Mouse (Mus musculus) heart, postnatal 4 days (tissue): Measurements from ENCODE around the gene Srd5a1. TPM values are rescaled to one million over a fixed set of nuclear protein-coding genes. Genes with fewer than 3 reads are reported as not detected.
"Not testable (repeated sequence)": the region's sequence is repeated elsewhere in the genome, so short reads cannot be mapped to it uniquely, and the experiment has no call there.

Experiments
- DNase-seq: peaks from one replicate; pipeline ENCODE4 v3.0.0; 2021
- total RNA-seq, 2 experiments: library from RNA; stranded (reverse); gene quantifications; 2 replicates each; pipeline ENCODE4 v1.2.3; 2021

Gene Srd5a1
- 1 to 10 TPM; 2.4 to 2.7 TPM for total RNA-seq

DNA sequence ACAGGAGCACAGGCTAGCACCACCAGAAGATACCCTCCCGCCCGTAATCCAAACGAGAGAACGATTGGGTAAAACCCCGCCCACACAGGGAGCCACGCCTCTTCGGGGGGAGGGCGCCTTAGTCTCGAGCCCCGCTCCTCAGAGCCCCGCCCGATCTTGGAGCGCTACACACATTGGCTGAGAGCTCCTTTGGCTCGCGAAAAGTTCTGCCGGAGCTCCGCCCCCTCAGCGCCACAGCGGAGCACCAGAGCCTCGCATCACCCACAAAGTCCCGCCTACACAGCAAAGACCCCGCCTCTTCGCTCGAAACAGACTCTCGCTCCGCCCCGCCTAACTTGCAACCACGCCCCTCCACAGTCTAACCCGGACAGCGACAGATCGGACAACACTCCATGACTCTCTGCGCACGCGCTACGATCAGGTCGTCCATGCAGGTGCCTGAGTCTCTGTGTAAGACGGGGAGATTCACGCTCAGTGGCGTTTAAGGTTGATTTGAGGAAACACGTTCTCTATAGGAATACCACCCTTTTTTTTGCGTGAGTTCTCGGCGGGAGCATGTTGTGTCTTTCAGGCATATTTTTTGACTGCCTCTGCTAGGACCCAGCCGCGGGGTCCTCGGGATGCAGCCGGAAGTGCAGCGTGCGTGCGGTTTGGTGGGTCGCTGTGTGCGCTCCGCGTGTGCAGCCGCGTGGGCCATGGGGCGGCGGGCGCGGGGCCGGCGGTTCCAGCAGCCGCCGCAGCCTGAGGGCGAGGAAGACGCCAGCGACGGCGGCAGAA lies at the start of gene Srd5a1:
Gene Srd5a1 (minus strand): TSS at position 45 of the 777 bp plus-strand sequence.
- DNase-seq = peak; percentile 99

DNA sequence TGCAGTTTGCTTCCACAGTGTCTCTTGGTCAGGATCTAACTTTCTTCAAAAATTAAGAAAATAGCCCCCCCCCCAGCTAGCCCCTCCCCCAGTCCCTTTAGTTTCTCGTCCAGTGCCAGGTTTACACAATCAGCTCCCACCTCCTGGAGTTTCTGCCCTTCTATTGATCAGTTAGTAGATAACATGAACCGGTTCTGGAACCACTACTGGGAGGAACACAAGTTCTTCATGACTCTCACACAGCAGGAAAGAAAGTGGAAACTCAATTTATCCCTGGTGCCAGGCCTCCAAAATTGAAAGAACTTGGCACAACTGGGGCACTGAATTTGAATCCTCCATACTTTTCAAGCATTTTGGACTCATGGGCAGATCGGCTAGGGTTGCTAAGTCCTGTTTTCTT lies 43.3 kb upstream of the Srd5a1 start:
- DNase-seq = no peak

DNA sequence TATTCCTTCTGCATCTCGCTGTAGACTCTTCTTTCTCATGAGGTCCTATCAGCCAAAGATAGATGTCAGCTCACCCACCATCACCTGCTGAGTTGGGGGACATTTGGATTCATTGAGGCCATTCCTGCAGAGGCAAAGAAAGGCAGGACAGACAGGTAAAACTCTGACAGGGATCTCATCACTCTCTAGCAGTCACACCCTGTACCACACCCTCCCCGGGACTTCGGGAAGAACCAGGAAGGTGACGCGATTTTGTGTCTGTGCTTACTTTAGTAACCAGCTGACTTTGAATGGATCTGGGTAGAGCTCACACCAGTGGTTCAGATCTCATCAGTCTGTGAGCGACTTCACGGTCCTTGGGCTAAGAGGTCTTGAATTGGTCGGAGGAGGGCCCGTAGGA lies 35.2 kb upstream of the Srd5a1 start:
- DNase-seq = no peak

DNA sequence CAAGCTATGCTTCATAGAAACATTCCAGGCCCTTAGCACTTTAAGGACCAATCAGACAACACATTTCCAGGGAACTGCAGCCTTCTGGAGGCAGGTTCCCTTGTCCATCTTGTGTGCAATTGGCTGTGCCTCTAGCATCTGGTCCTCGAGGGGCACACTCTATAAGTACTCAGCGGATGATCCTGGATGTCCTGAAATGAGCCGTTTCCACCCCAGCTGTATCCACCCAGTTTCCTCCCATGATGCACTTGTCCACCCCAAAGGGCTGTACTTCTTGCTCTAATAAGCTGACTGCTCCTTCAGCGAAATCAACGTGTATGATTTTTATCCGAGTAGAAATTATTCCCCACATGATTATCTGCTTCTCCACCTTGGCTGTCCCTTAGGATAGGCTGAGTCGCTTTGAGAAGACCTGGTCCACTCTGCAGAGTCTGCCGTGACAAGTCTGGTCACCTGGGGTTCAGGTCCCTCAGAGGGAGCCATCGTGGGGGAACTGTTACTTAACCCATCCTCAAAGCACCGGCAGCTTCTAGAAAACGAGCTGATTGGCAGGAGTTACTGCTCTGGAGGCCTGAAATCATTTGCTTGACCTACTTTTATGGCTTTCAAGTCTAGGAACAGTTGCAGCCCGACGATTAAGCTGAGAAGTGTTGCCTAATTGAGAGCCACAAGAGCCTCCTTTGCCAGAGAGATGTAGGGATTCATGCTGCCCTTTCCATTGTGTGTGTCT lies 34.6 kb upstream of the Srd5a1 start:
- DNase-seq = no peak

DNA sequence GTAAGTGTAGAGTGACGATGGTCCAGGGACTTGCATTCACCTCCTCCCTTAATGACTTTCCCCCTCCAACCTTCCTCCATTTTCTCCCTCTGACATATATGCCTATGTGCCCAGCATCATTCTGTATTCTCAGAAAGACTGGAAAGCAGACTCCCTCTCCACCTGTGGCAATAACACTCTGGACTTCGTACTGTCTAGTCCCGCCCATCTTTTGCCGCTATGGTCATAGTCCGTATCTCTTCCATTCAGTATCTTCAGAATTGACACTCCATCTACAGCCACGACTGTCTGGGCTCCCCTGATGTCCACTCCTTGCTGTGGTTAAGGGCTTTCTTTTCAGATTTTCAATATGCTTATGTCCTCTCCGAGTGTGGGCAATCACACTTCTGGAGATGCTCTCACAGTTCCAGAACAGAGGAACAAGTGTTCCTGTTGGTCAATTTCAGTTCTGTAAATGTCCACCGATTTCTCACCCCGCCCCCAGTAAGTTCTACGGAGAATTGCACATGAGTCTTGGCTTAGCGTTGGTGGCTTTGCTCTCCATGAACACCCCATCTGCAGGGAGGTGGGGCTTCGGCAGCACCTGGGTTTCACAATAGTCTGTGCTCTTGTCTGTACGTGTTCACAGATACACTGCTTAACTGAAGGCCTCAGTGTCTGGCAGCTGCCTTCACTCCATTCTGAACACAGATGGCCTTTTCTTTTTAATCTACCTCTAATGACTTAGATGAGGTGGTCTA lies 33.4 kb upstream of the Srd5a1 start:
- no peak for DNase-seq

DNA sequence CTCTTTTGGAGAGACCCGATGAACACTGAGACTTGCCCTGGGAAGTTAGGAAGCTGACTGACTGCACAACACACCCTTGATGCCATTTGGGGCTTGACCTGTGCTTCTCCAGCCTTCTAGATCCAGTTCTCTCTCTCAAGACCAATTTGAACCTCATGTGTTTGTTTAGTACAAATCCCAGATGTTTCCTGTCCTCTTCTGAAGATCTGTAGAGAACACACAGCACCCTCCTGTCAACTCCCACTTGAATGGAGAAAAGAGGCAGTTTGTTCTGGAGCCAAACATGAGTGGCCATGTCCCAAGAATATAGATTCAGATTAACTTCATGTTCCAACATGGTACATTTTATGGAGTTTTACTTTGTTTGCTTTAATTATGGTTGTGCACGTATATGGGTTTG lies 32.7 kb upstream of the Srd5a1 start:
- no peak for DNase-seq

DNA sequence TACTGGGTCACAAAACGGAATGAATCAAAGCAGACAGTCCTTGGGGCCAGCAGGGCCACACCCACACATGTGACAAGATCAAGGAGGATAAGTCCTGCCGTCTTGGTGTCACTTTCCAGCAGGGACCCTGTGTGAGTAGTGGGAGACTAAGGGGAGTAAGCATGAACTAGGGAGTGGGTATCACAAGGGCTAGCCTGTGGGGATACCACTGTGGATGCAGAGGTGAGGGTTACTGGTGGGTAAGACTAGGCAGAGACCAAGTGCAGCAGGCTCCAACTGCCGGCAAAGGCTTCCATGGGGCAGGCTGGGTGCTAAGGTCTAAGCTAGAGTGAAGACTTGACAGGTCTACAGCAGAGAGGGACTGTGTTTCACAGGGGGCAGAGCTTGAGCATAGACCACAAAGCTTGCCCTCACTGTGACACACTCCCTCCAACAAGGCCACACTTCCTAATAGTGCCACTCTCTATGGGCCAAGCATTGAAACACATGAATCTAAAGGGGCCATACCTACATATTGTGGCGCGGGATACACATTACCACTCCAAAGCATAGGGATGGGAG lies 31.5 kb upstream of the Srd5a1 start:
- DNase-seq = no peak

DNA sequence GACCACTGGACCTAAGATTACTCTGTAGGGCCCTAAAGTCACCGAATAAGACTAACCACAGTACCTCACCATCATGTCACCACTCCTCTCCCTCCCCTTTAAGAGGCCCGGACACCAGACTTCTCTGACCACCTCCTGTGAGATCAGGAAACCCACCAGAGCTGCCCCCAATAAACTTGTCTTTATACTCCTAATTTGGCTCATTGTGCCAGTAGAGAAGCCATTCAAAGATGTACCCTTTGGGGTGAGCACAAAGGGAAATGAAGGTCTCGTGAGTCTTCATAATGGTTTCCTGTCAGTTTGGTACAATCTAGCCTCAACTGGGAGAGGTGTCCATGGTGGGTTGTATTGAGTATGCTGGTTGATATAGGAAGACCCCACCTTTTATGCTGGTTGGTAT lies 29.8 kb upstream of the Srd5a1 start:
- DNase-seq = no peak

DNA sequence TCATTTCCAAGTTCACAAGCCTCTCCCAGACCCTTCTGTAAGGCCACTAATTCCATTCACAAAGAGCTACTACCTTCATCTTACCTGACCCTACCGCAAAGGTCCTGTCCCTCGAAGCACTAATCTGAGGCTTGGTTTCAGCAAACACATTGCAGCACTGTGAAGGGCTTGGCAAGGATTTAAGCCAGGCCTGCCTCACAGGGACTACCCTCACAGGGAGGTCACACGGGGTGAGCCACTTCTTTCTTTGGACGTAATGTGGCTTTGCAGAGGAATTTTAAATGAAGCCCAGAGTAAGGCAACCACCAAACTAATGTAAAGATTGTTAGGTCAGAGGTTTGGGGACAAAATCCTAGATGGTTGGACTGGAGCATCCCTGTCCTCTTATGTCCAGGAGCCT lies 29.3 kb upstream of the Srd5a1 start:
- peak; percentile 10 for DNase-seq

DNA sequence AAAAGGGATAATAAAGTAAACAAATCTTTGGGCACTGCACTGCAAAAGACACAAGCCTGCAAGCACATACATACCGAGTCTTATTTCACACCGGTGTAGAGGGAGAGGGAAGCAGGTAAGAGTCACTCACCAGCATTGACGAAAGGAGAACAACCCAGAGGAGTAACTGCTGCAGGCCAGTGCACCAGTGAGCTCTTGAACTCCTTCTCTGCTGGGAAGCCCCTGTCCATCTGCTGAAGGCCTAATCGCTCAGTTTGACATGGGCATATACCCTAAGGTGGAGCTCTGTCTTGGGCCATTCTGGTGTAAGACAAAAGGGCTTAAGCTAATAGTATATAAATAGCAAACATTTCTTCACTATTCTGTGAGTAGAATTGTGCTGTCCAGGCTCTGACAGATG lies 28.9 kb upstream of the Srd5a1 start:
- no peak for DNase-seq

DNA sequence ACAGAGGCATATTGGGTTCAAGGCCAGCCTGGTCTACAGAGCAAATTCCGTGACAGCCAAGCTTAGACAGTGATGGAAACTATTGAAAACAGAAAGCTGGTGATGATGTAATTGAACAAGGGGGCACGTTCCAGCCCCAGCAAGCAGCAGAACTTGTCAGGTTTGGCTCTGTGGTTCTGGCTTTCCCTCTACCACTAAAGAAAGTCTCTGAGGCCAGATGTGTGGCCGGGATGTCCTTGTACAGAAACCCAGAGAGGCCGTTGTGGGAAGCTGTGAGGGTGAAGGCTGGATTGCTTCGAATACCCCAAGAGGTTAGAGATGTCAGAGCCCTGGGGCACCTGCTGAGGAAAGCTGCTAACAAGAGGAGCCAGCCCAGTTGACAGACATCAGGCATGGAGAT lies 28.0 kb upstream of the Srd5a1 start:
- no peak for DNase-seq

DNA sequence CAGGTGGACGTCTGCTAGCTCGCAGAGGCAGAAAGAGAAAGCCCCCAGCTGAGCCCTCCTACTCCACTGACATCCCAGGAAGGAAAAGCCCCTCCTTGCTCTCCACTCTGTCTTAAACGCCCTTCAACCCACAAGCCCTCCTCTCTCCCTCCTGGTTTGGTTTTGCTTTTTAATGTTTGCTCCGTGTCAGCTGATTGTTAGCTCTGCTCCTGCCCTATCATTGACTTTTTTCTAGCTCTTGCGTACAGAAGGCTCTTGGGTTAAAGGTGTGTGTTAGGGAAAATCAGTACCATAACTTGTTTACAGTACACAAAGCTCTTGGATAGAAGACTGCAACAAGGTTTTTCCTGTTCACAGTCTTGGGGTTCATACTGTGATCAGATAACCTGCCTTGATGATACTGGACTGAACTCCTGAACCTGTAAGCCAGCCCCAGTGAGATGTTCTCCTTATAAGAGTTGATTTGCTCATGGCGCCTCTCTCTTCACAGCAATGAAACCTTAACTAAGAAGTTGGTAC lies 26.9 kb upstream of the Srd5a1 start:
- no peak for DNase-seq

DNA sequence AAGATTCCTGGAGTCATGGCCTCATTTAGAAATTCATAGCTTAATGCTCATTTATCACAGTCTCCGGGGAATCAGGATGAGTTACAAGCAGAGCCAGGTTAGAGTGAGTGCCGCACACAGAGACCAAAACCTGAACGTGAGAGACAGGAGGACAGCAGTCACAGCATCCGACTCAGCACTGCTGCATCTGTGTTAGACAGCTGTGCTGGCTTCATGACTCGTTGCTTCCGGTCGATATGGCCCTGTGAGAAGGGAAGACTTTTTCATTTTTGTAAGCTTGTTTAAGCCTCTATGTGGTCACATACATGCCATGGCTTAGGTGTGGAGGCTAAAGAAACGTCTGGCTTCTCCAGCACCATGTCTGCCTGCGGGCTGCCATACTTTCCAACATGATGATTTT lies 26.4 kb upstream of the Srd5a1 start:
- DNase-seq = no peak

DNA sequence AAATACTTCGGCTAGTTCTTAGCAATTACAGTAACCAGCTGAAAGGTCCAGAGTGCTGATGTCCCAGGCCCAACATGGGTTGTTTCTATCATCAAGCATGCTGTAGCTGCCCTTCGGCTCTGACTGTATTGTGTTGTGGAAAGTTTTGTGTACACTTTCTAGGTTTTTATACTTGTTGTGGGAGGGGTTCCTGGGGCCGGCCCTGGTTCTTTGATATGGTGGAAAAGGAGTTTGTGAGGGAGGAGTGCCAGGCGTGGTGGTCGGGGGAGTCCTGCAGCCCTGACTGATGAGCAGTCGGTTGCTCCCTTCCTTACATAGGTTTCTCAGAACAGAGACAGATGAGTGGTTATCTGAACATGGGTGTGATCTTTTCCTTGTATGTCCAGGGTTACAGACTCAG lies 25.6 kb upstream of the Srd5a1 start:
- DNase-seq = no peak

DNA sequence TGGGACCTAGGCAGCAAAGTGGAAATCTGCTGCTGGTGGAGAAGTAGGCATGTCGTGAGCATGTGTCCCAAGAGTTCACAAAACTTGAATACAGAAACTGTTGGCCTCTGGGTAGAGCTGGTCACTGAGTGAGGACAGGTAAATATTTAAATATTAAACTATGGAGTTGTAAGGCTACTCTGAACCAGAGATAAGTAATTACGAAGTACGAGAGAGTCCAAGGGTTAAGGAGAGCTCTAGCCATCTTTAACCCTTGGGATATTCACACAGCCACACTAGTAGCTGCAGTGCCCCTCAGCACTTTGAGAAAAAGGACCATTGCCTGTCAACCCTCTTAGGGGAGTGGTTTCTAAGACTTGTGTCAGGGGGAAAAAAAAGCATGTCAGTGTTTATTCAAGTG lies 25.1 kb upstream of the Srd5a1 start:
- DNase-seq = no peak

DNA sequence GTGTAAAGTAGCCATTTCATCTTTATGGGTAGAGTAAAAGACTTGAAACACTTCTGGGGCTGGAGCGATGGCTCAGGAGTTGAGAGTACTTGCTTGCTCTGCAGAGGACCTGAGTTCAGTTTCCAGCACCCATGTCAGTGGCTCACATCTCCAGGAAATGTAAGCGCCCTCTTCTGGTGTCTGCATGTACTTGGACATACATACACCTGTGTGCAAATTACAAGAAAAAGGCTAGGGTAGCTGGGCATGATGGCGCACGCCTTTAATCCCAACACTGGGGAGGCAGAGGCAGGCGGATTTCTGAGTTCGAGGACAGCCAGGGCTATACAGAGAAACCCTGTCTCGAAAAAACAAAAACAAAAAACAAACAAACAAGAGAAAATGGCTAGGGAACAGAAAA lies 24.6 kb upstream of the Srd5a1 start:
- DNase-seq = not testable (repeated sequence)

DNA sequence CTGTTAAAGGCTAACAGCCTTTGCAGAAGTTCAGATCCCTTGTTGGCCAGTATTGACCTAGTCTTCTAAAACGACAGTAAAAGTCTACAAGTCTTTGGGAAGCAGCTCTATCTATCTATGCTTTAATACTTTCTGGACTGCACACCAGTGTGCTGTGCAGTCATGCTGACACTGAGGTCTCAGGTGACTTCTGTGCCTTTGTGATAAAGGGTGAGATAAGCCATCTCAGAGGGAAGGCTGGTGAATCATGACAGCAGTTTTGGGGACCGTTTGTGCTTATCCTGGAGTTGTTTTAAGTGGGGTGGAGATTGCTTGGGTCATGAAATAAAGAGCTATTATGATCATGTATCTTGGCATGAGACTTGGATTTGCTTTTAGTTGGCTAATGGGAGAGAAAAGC lies 22.7 kb upstream of the Srd5a1 start:
- no peak for DNase-seq

DNA sequence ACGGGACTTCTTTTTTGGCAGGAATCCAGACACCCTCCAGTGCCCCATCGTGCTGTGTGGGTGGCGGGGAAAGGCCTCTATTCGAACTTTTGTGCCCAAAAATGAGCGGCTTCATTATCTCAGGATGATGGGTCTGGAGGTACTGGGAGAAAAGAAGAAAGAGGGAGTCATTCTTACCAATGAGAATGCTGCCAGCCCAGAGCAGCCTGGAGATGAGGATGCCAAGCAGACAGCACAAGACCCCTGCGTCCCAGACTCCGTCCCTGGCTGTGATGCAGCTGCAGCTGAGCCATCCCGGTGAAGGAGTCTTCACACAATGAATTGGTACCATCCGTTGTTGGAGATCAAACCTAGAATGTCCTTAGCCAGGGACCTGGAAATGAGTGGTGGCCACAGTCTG lies 22.3 kb upstream of the Srd5a1 start:
- DNase-seq = no peak

DNA sequence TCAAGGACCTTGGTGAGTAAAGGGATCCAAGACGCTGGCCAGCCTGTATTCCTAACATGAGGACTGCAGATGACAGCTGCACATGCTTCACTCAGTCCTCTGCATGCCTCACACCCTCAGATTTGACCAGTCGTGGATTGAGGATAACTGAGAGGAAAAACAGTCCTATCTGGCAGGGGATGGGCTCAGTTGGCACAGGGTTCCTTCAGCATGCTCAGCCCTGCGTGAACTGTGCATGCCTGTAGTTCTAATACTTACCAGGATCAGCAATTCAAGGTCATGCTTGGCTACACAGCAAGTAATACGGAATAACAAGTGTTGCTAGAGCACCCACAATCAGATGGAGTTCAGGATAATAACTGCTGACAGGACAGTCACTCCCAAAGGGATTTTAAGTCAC lies 20.4 kb upstream of the Srd5a1 start:
- DNase-seq = no peak

DNA sequence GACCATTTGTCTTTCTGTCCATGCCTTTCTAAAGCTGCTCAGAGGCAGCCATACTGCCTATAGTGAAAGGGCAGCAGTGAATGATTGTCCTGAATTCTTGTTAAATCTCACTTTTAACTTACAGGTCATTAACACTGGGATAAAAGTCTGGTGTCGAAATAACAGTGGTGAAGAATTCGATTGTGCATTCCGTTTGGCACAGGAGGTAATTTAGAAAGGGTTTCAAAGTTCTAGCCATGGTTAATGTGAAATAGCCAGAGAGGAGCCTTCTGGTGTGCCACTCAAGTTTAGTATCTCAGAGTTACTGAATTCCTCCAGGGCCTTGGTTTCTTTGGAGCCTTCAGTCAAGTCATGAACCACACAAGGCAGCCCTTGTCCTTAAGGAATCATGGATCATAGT lies 19.9 kb upstream of the Srd5a1 start:
- no peak for DNase-seq

DNA sequence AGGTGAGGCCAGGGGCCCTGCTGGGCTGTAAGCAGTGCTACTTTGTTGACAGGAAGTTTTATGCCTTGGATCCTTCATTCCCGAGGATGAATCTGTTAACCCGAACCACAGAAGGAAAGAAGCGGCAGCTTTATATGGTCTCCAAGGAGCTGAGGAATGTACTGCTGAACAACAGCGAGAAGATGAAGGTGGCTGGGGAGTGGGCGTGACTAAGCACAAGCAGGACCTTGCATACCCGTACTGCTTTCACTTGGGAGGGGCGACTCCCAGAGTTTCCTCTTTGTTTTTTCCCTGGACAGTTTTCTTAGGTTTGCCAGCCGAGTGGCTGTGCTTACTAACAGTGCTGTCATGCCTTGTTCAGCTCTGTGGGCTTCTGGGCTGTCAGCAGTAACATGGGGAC lies 19.3 kb upstream of the Srd5a1 start:
- no peak for DNase-seq

DNA sequence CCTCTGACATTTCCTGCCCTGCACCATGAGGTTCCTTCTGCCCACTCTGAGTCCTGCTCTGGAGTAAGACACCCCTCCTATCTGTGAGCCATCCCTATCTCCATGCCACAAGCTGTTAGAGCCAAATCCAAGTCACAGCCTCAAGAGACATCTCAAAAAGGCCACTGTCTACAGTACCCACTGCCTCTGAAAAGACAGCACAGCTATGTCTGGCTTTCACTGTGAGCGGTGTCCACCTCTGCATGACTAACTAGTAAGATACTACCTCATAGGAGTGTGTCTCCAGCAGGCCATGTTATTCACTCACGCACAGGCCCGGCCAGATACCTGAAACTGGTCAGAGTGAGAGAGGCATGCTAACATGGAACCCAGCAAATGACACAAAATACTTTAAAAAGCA lies 16.7 kb upstream of the Srd5a1 start:
- no peak for DNase-seq

DNA sequence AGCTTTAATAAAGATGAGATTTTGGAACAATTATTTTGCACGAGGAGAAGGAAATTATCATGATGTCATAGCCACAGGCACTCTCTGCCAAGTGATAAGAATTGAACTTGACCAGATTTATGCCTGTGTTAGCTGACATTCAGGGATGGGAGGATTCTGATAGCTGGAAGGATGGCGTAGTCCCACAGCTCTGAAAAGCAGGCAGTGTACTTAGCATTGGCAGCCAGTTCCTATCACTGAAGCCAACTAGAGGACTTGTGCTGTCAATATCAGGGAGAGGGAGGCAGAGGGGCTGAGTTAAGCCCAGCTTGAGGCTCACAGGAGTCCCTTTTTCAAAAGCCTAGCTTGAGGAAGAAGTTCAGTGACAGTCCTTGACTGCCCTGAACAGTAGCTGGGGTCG lies 13.3 kb upstream of the Srd5a1 start:
- no peak for DNase-seq
